Mouse (Mus musculus): Measurements from ENCODE around the gene Mapk10. TPM values are rescaled to one million over a fixed set of nuclear protein-coding genes. Genes with fewer than 3 reads are reported as not detected.

Mapk10 gene
- polyA plus RNA-seq, 1 experiment from 2014 or later = 0.59 TPM

Other genes with a start within 250 kb of the Mapk10 start
- gene Ptpn13, start 213.9 kb upstream of the Mapk10 start, polyA plus RNA-seq (2014; fragmentation: Nextera tagmentation; extraction: Ambion mirVana) = 9.2 and 11.0 TPM in 2 replicates

Measured in limb, embryonic 11.5 days (tissue).